Mouse (Mus musculus): ENCODE data around the gene Rasal2. TPM values are rescaled to one million over a fixed set of nuclear protein-coding genes. Genes with fewer than 3 reads are reported as not detected.

Rasal2 gene
- total RNA-seq, 2 experiments from 2014 or later: 45.4 to 48.3 TPM

- no peak for DNase-seq (ENCODE audit: low spot score in 2 of 2)
Observed at GRCm38 (mm10) chr1:157343519-157343918, 68.9 kb downstream of the Rasal2 start.

- no peak for DNase-seq (ENCODE audit: low spot score in 2 of 2)
Observed at GRCm38 (mm10) chr1:157334834-157335233, 77.6 kb downstream of the Rasal2 start.

DNA sequence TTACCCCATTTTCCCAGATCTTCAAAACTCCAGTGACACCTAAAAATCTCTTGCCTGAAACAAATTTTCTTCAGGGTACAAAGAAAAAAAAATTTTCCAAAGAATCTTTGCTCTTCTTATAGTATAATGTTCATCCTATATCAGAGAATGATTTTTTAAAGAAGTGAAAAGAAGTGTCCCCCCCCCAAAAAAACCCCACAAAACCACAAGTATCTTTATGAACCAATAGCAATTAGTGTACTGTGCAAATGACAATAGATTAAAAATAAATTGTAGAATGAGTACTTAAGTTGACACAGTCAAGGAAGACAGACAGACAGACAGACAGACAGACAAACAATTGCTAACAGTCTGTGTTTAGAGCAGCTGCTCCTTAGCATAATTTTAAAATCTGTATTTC, 84.3 kb downstream of the Rasal2 start:
- DNase-seq (ENCODE audit: low spot score in 2 of 2): no peak

- no peak for DNase-seq (ENCODE audit: low spot score in 2 of 2)
Observed at GRCm38 (mm10) chr1:157323091-157323490, 89.3 kb downstream of the Rasal2 start.

DNA sequence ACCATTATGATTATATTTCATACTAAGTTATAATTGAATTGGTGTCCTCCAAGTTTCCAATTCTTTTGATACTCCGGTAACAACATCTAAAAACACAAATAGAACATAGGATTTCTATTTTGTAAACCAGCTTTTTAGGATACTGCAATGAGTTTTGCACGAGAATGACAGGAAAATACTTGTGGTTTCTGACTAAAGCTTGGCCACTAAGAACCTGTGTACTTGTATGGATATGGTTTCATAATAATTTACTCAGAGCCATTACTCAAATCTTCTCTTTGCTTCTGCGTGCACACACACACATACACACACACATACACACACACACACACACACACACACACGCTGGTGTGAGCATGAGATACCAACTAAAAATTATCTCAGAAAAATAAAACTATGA, 93.5 kb downstream of the Rasal2 start:
- DNase-seq (ENCODE audit: low spot score in 2 of 2): no peak

GRCm38 (mm10) chr1:157301266-157301665, 111.1 kb downstream of the Rasal2 start:
- DNase-seq (ENCODE audit: low spot score in 2 of 2): no peak

DNA sequence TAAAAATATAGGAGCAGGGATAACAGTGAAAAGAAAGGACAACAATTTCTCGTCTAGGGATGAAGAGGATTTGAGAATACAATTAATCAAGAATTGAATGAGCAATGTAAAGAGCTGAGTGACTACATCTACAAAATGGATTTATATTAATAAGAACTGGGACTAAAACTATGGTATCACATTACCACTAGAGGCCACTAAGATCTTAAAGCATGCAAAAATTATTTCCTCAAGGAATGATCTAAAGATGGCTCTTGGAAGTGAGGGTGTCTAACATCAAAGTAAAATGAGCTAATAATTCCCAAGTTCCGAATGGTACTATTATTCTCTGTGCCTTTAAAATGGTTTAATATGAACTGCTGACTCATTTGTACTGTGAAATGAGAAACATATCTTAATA, 112.8 kb downstream of the Rasal2 start:
- DNase-seq (ENCODE audit: low spot score in 2 of 2): no peak

DNA sequence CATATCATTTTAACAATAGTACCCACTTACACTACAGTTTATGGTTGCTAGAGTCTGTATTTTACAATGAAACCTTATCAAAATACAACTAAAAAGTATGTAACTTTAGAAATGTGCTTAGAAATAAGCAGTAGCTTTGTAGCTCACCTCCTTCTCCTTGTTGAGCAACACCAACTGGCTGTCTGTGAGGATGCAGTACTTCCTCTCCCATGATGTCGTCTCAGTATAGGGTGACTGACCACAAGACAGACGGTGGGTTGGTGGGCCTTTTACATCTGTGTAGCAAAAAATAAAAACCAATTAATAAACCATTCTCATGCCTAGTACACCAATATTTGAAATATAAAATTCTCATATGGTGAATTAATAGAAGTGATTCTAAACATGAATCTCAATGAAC, 113.4 kb downstream of the Rasal2 start:
- no peak for DNase-seq (ENCODE audit: low spot score in 2 of 2)

DNA sequence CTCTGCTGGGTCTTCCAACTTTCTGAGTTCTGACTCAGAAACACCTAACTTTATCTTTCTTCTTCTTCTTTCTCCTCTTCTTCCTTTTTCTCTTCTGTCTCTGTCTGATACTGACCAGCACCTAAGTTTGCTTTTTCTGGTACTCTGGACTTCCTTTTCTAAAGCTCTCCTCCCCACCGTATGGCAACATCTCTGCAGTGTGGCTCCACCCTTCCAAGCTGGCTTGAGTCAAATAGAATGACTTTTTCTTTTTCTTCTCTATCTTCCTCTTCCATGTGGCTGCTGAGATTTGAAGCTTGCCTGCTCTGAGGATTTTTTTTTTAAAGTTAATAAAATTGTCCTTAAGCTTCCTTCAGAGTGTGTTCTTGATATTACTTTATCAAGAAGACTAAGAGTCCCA, 115.3 kb downstream of the Rasal2 start:
- no peak for DNase-seq (ENCODE audit: low spot score in 2 of 2)

DNA sequence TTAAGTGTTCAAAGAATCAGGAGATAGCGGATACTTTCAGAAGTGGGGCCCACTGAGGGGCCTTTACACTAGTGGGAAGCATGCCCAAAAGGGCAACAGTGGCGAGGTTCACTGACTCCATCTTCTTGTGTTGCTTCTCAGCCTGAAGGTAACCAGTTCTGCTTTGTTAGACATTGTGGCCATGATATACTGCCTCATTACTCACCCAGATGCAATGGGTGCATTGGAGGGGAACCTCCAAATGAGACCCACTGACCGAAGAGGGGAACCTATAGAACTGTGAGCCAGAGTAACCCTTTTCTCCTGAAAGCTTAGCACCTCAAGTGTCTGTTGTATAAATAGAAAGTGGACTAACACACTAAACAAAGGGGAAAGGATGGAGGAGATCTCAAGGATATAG, 116.5 kb downstream of the Rasal2 start:
- DNase-seq (ENCODE audit: low spot score in 2 of 2): no peak

- no peak for DNase-seq (ENCODE audit: low spot score in 2 of 2)
Observed at GRCm38 (mm10) chr1:157290173-157290572, 122.2 kb downstream of the Rasal2 start.

DNA sequence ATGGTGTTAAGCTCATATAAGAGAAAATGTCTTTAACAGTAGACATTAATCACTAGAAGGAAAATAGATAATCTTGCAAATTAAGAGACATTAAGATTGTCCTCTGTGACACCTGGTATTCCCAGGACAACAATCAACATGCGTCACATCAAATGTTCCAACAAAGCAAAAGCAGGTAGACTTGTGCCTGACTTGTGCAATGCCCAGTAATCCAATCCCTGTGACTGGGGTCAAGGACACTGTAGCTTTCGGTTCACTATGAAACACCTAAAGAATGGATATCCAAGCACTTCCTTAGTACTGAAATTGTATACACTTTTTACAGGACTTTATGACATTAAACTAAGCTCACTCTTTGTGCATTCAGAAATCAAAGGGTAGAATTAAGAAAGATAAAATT, 123.1 kb downstream of the Rasal2 start:
- no peak for DNase-seq (ENCODE audit: low spot score in 2 of 2)

- DNase-seq (ENCODE audit: low spot score in 2 of 2): peak; percentile 48 to 60
Observed at GRCm38 (mm10) chr1:157286561-157286960, 125.8 kb downstream of the Rasal2 start.

DNA sequence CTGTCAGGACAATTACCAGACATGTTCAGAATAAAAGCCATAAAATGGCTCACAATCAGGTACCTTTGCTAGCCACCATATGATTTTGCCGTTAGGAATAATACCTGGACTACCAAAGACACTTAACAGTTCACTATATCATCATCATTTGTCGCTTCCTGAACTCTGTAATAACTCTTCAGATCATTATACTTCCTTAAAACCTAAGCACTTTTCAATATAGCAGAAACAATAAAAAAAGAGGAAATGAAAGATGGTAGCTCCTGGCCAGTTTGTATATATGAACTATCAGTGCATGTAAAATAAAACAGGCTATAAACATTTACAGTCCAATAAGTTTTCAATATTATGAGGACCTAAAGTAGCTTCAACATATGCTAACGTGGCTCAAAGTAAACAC, 127.0 kb downstream of the Rasal2 start:
- DNase-seq (ENCODE audit: low spot score in 2 of 2): no peak

DNA sequence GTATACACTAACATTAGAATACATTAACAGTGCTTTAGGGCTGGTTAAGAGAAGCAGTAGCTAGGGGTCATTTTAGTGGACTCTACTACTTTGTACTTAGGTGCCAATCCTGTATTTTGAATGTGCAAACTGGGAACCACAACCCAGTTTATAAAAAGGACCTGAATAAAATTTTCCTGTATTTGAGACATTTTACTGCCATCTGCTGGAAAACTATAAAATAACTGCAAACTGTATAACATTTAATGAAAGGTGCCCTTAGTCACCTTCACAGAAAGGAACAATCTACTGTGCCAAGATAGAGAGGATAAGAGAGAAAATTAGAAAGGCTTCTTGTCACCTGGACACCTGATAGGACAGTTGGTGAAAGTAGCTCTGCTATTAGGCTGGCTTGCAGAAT, 131.6 kb downstream of the Rasal2 start:
- DNase-seq (ENCODE audit: low spot score in 2 of 2): no peak

DNA sequence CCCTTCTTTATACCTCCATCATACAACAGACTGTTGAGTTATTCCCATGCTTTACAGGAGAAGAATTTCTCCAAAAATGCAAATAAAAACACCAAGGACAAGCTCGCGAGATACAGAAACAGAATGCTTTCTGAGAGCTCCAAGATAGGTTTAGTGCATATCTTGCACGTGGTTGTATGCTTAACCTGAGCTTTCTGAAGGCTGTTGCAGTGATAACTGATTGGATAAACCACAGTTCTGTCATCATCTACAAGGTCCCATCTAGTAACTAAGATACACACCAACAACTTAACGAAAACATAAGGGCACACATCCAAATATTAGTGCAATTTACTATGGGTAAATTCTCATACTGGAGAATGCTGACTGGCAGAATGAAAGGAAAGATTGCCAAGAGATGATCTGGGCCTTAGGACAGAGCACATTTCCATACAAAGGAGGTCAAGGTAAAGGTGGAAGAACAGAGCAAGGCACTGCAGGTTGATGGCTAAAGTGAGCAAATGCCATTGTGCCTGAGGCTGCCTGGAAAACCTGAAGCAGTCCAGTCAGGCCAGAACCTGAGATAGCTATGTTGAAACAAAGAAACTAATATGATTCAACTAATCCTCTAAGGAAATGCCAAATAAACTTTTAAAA, 136.6 kb downstream of the Rasal2 start:
- DNase-seq (ENCODE audit: low spot score in 2 of 2): no peak

- no peak for DNase-seq (ENCODE audit: low spot score in 2 of 2)
Observed at GRCm38 (mm10) chr1:157267894-157268293, 144.5 kb downstream of the Rasal2 start.

GRCm38 (mm10) chr1:157256562-157256961, 155.8 kb downstream of the Rasal2 start:
- peak; percentile 13 to 29 for DNase-seq (ENCODE audit: low spot score in 2 of 2)

DNA sequence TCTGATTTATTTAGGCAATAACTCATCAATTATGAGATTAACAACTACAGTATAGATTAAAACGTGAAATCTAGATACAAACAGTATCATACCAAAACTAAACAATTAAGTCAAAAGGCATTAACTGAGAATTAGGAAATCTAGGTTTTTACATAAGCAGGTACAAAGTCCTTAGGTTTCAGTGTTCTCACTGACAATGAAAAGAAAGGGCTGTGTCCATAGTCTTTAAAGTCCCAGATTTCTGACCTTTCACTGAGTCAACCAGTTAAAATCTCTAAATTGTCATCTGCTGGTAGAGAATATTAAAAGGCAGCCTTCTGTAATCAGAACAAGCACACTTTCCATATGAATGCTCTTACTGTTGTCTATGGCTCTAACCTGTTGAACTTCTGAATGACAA, 156.6 kb downstream of the Rasal2 start:
- no peak for DNase-seq (ENCODE audit: low spot score in 2 of 2)

- DNase-seq (ENCODE audit: low spot score in 2 of 2): no peak
Observed at GRCm38 (mm10) chr1:157253600-157254490, 158.6 kb downstream of the Rasal2 start.

DNA sequence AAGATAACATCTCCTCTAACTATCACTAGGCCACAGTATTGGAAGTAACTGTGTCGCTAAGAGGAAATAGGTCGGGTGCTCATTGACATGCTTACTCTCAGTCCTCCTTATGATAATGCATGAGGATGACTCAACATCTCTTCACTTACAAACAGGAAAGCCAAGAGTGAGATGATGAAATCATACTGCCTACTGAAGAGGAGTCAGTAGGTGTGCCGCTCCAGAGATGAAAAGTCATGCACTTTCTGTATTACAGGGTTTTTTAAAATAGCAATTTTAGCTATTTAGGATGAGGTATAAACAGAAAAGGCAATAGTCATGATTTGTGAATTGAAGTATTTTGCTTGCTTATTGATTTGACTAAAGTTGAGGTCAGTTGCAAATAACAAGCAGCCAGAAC, 164.3 kb downstream of the Rasal2 start:
- no peak for DNase-seq (ENCODE audit: low spot score in 2 of 2)

DNA sequence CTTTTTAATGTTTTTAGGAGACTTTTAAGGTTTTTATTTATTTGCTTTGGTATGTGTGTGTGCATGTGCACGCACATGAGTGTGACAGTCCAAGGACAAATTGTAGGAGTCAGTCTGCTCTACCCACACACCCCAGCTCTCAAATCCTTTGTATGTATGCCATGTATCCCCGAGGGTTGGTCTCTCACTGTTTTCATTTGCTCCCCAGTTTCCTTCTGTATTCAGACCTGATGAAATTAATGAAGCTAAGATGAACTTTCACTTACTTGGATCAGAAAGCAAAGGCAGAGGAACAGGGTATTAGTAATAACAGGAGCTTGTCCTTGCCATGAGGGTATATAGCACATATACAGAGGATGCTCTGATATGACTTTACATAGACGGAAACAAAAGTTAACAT, 165.1 kb downstream of the Rasal2 start:
- DNase-seq (ENCODE audit: low spot score in 2 of 2): no peak

GRCm38 (mm10) chr1:157246779-157247178, 165.6 kb downstream of the Rasal2 start:
- DNase-seq (ENCODE audit: low spot score in 2 of 2): no peak
